Mouse (Mus musculus): Measurements from ENCODE around the gene Kif2a. TPM values are rescaled to one million over a fixed set of nuclear protein-coding genes. Genes with fewer than 3 reads are reported as not detected.

Kif2a gene
- polyA plus RNA-seq, 1 experiment = 31.7 TPM

DNA sequence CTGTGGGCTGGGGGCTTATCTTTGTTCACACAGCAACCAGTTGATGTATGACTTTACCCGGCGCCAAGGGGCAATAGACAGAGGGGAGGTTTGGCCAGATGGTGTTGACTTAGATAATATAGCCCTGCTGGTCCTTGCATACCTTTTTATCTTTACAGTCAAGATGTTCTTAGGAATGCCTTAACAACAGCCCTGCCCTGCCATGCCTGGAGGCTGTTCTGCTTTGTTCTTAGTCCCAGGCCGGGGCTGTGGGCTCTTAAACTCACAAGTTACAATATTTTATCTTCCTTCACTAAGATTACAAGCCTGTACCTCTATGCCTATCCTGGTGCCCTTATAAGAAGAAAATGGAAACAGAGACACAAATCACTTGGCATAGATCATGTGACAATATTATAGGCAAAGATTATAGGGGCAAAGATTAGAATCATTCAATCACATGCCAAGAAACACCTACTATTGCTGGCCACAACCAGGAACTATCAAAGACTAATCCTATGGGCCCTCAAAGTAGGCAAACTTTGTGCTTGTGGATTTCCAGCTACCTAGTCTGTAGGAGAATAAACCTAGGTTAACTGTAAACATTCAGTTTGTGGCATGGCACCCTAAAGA lies 108.7 kb downstream of the Kif2a start:
- TF ChIP-seq POLR2A (IDR thresholded peaks at IDR 0.05; ENCODE audit: extremely low read depth, insufficient read depth, low read length) = no peak
- TF ChIP-seq CTCF (IDR thresholded peaks at IDR 0.05; ENCODE audit: extremely low read depth, insufficient read depth, low read length) = no peak
- Histone ChIP-seq H3K4me3 (ENCODE audit: insufficient read depth, low read length) (no peak overlapping the region), H3K27ac (ENCODE audit: insufficient read depth, low read length) (no peak overlapping the region), H3K4me1 (ENCODE audit: control insufficient read depth, insufficient read depth, low read length) (peaks cover 2% of the 10 kb centered on the region; the same call in 1 of the 2 replicates)

GRCm38 (mm10) chr13:106910096-106910495 lies 111.8 kb downstream of the Kif2a start:
- no peak overlapping the region for H3K4me3 ChIP-seq (ENCODE audit: insufficient read depth, low read length)
- H3K27ac ChIP-seq (ENCODE audit: insufficient read depth, low read length) = no peak overlapping the region
- H3K4me1 ChIP-seq (ENCODE audit: control insufficient read depth, insufficient read depth, low read length) = no peaks in the 10 kb centered on the region; the same call in 1 of the 2 replicates
- no peak for TF ChIP-seq POLR2A (IDR thresholded peaks at IDR 0.05; ENCODE audit: extremely low read depth, insufficient read depth, low read length)
- TF ChIP-seq CTCF (IDR thresholded peaks at IDR 0.05; ENCODE audit: extremely low read depth, insufficient read depth, low read length) = no peak

Other genes with a start within 250 kb of the Kif2a start
- 45.6 and 50.6 TPM in 2 replicates for gene Ipo11, start 85.2 kb downstream of the Kif2a start, polyA plus RNA-seq (2012; rRNA removed)
- 23.1 and 26.8 TPM in 2 replicates for gene Dimt1, start 75.0 kb downstream of the Kif2a start, polyA plus RNA-seq (2012; rRNA removed)

Measured in cortical plate, adult 2 months (tissue).